Mouse (Mus musculus) spleen, adult 2 months (tissue): ENCODE data around the gene Cpa4. TPM values are rescaled to one million over a fixed set of nuclear protein-coding genes. Genes with fewer than 3 reads are reported as not detected.

Experiments
- DNase-seq, 2 experiments: peaks; one replicate each; pipeline versions ENCODE4 v3.0.0 to v3.0.0-alpha.2; 2012 to 2021; ENCODE audit warnings: low spot score in 2 of 2, low read depth in 1 of 2
- H3K27ac ChIP-seq: fragments of 200-500 bp; 2 replicates; pipeline ENCODE4 v1.5.1; 2012; ENCODE audit warnings: low read length, inconsistent platforms; ENCODE audit not compliant: insufficient read depth
- H3K27me3 ChIP-seq: fragments of 200-500 bp; 2 replicates; pipeline ENCODE4 v1.6.1; 2012; ENCODE audit warnings: mild to moderate bottlenecking, moderate library complexity, low read length, inconsistent platforms; ENCODE audit not compliant: control insufficient read depth, insufficient read depth
- H3K36me3 ChIP-seq: fragments of 200-500 bp; 2 replicates; pipeline ENCODE4 v1.6.1; 2012; ENCODE audit warnings: mild to moderate bottlenecking, low read length, inconsistent platforms; ENCODE audit not compliant: control insufficient read depth, insufficient read depth
- H3K4me1 ChIP-seq: fragments of 200-500 bp; 2 replicates; pipeline ENCODE4 v1.6.1; 2011; ENCODE audit warnings: inconsistent platforms; ENCODE audit not compliant: control insufficient read depth, insufficient read depth, insufficient read length
- H3K4me3 ChIP-seq: fragments of 200-500 bp; 2 replicates; pipeline ENCODE4 v1.5.1; 2011; ENCODE audit warnings: mild to moderate bottlenecking, inconsistent platforms; ENCODE audit not compliant: insufficient read depth, insufficient read length; ENCODE audit errors: extremely low read depth
- CTCF ChIP-seq: fragments of 200-500 bp; IDR thresholded peaks from 2 replicates; pipeline ENCODE4 v1.5.1; 2011; ENCODE audit warnings: mild to moderate bottlenecking, inconsistent platforms; ENCODE audit not compliant: insufficient read depth, insufficient read length, insufficient replicate concordance; ENCODE audit errors: extremely low read depth
- POLR2A ChIP-seq: fragments of 200-500 bp; IDR thresholded peaks from 2 replicates; pipeline ENCODE4 v1.6.1; 2011; ENCODE audit warnings: low read depth, low read length, inconsistent platforms
- WGBS: fragments of 180-500 bp; shearing (Covaris S2); methylation state at CpG from one replicate; pipeline ENCODE4 v1.1.7; 2018; 5-methylcytosine and 5-hydroxymethylcytosine counted together
- polyA plus RNA-seq: library from polyadenylated mRNA; depleted of rRNA; stranded (reverse); fragments of >200 nt; gene quantifications from 2 replicates; pipeline ENCODE4 v1.2.3, GENCODE M21; 2012

Cpa4 gene
- polyA plus RNA-seq, 1 experiment = not detected

DNA sequence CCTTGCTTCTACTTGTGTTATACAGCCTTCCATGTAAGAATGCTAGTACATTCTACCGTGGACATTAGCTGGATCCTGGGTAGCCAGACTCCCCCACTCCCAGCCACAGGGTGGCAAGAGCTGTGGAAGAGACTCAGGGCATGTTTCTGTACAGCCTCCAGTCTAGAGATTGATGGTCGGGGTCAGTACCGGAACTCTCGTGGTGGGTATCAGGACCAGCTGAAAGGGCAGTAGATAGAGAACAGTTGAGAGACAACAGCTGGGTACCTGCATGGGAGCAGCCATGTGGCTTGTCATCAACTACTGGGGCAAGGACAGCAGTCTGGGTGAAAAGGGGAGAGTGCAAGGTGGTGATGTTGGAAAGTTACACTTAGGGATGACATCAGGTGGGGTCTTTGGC is 36.9 kb downstream of the Cpa4 start:
- no peak for TF ChIP-seq POLR2A
- no peak for TF ChIP-seq CTCF
- WGBS = 77% methylated on average over 4 of the region's 4 CpGs
- Histone ChIP-seq H3K36me3 (no peaks in the 10 kb centered on the region), H3K4me3 (no peak overlapping the region), H3K4me1 (no peaks in the 10 kb centered on the region), H3K27ac (no peak overlapping the region), H3K27me3 (no peaks in the 10 kb centered on the region)
- no peak for DNase-seq

DNA sequence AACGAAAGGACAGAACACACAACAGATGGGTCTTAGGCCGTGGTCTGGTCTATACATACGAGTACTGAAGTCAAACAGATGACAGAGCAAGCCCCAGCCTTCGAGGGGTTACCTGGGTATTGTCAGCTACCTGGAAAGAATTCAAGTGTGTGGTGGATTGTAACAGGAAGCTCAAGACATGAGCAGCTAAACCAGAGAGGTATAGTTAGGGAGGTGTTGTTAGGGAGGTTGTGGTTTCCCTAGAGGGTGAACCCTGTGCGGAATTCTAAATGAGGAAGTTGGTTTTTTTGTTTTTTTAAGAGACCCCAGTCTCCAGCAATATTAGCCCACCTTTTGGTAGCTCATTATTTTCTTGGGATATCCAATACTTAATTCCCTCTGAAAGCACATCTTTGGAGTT is 37.5 kb downstream of the Cpa4 start:
- no peaks in the 10 kb centered on the region for H3K36me3 ChIP-seq
- WGBS = 11% methylated on average over 5 of the region's 5 CpGs
- H3K27me3 ChIP-seq = no peaks in the 10 kb centered on the region
- H3K4me1 ChIP-seq = no peaks in the 10 kb centered on the region
- H3K4me3 ChIP-seq = no peak overlapping the region
- no peak for TF ChIP-seq CTCF
- TF ChIP-seq POLR2A = no peak
- no peak overlapping the region for H3K27ac ChIP-seq
- no peak for DNase-seq

- H3K4me3 ChIP-seq = no peak within 1 kb of the TSS
- no peak for TF ChIP-seq POLR2A
- no peaks in the 10 kb centered on the region for H3K4me1 ChIP-seq
- DNase-seq = no peak
- 97% methylated on average over 7 of the region's 7 CpGs for WGBS
- no peaks in the 10 kb centered on the region for H3K36me3 ChIP-seq
- no peaks in the 10 kb centered on the region for H3K27me3 ChIP-seq
- no peak within 1 kb of the TSS for H3K27ac ChIP-seq
Observed at GRCm38 (mm10) chr6:30610710-30611109, 42.5 kb downstream of the Cpa4 start, which contains the start of gene Cpa5. Gene Cpa5, plus strand, starts transcription at chr6:30611010.

DNA sequence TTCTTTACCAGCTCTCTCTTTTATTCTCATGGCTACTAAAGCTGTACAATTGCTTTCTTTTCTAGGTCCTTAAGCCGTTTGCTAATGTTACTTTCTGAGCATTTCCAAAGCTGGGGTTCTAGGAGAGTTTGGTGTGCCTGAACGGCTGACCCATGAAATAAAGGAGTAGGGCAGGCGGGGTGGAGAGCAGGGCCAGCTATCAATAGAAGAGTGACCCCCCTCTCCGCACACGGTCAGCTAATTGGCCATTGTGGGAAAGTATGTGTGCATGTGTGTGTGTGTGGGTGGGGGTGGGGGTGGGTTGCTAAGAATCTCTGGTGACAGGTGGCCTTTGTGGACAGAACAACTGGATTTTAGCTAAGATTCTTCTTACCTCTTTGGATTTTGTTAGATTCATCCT is 43.0 kb downstream of the Cpa4 start:
- DNase-seq = no peak
- Histone ChIP-seq H3K27me3 (no peaks in the 10 kb centered on the region), H3K27ac (no peak overlapping the region), H3K36me3 (no peaks in the 10 kb centered on the region), H3K4me1 (no peaks in the 10 kb centered on the region), H3K4me3 (no peak overlapping the region)
- TF ChIP-seq CTCF (no peak), POLR2A (no peak)
- 93% methylated on average over 5 of the region's 5 CpGs for WGBS

- Histone ChIP-seq H3K27me3 (no peaks in the 10 kb centered on the region), H3K36me3 (no peaks in the 10 kb centered on the region), H3K27ac (no peak overlapping the region), H3K4me3 (no peak overlapping the region), H3K4me1 (peaks cover 2% of the 10 kb centered on the region; the same call in 1 of the 2 replicates)
- TF ChIP-seq CTCF = no peak
- TF ChIP-seq POLR2A = no peak
- no peak for DNase-seq
- 90% methylated on average over 6 of the region's 6 CpGs for WGBS
Observed at GRCm38 (mm10) chr6:30614251-30614650, 46.1 kb downstream of the Cpa4 start.

DNA sequence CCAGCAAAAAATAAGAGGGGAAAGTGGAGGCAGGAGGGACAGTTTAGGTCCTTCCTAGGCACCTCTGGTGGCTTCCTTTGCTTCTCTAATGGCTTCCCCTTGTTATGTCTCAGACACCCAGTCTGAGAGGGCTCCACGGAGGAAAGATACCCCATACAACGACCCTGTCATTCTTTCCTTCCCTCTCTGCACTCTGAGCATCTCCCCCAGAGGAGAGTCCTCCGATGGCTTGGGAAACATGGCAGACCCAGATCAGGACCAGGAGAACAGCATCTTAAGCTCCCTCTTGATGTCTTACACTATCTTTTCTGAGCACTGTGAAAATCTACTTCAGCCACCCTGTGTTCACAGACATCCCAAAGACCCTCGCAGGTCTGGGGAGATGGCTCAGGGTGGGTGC is 47.6 kb downstream of the Cpa4 start:
- DNase-seq = no peak
- Histone ChIP-seq H3K4me1 (peaks cover 2% of the 10 kb centered on the region; the same call in 1 of the 2 replicates), H3K27me3 (no peaks in the 10 kb centered on the region), H3K27ac (no peak overlapping the region), H3K4me3 (no peak overlapping the region), H3K36me3 (no peaks in the 10 kb centered on the region)
- 33% methylated on average over 4 of the region's 4 CpGs for WGBS
- TF ChIP-seq POLR2A = no peak
- no peak for TF ChIP-seq CTCF

- DNase-seq = no peak
- Histone ChIP-seq H3K27ac (no peak overlapping the region), H3K36me3 (no peaks in the 10 kb centered on the region), H3K4me1 (peaks cover 2% of the 10 kb centered on the region; the same call in 1 of the 2 replicates), H3K27me3 (no peaks in the 10 kb centered on the region), H3K4me3 (no peak overlapping the region)
- WGBS = 5% methylated on average over 8 of the region's 8 CpGs
- no peak for TF ChIP-seq CTCF
- TF ChIP-seq POLR2A = no peak
Observed at GRCm38 (mm10) chr6:30616491-30616941, 48.3 kb downstream of the Cpa4 start.
